Mouse (Mus musculus): ENCODE measurements around the gene Serhl. TPM values are rescaled to one million over a fixed set of nuclear protein-coding genes. Genes with fewer than 3 reads are reported as not detected.
"Not testable (repeated sequence)": the region's sequence is repeated elsewhere in the genome, so short reads cannot be mapped to it uniquely, and the experiment has no call there.

Gene Serhl
- polyA plus RNA-seq, 1 experiment from 2014 or later: 68.1 TPM

DNA sequence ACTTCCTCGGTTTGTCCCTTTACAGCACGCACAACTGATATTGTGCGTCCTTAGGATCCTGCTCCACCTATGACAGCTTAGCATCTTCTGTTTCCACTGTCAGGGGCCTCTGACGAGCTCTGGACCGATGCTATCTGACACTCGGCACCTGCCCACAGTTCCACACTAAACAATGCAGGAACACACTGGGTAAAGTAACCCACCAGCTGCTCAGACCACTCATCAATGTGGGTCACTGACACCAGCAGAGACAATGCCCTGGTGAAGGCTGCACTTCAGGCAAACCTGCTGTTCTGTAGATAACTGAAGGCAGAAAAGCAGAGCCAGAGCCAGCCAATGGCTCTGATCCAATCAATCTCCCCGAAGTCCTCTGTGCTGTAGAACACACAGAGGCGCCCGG is 37.3 kb downstream of the Serhl start:
- peaks cover 3% of the 10 kb centered on the region for H3K4me1 ChIP-seq
- H3K27me3 ChIP-seq: no peaks in the 10 kb centered on the region
- WGBS: 88% methylated on average over 9 of the region's 9 CpGs
- H3K27ac ChIP-seq (replicated peaks): no peak overlapping the region; the same call in 1 of the 2 replicates
- ATAC-seq (ENCODE audit: insufficient number of reproducible peaks, low FRiP score, low TSS enrichment, low read depth): no peak
- no peak overlapping the region for H3K9ac ChIP-seq
- H3K9me3 ChIP-seq (replicated peaks): no peaks in the 10 kb centered on the region
- no peak overlapping the region for H3K4me2 ChIP-seq (replicated peaks)
- H3K4me3 ChIP-seq (replicated peaks): no peak overlapping the region
- peaks cover 61% of the 10 kb centered on the region for H3K36me3 ChIP-seq

DNA sequence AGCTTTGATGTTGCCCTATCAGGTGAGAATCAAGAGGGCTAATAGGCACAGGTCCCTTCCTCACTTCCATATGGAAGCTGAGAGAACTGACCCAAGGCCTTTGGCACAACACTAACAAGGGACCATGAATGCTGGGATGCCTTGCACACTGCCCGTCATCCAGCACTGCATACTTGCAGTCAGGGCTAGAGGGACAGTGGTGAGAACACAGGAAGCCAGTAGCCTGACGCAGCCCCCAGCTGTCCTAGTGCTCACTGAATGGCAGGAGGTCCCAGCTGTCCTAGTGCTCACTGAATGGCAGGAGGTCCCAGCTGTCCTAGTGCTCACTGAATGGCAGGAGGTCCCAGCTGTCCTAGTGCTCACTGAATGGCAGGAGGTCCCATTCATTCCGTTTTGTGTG is 37.7 kb downstream of the Serhl start:
- not testable (repeated sequence) for H3K9ac ChIP-seq; H3K4me1 ChIP-seq; H3K4me2 ChIP-seq (replicated peaks); H3K27me3 ChIP-seq; H3K27ac ChIP-seq (replicated peaks); H3K4me3 ChIP-seq (replicated peaks); H3K9me3 ChIP-seq (replicated peaks)
- peaks cover 66% of the 10 kb centered on the region for H3K36me3 ChIP-seq
- ATAC-seq (ENCODE audit: insufficient number of reproducible peaks, low FRiP score, low TSS enrichment, low read depth): peak; percentile 44; the same call in 1 of the 2 replicates
- 86% methylated on average over 3 of the region's 3 CpGs for WGBS

- no peaks in the 10 kb centered on the region for H3K4me1 ChIP-seq
- no peak overlapping the region for H3K4me3 ChIP-seq (replicated peaks)
- no peak overlapping the region for H3K9ac ChIP-seq
- 92% methylated on average over 7 of the region's 7 CpGs for WGBS
- ATAC-seq (ENCODE audit: insufficient number of reproducible peaks, low FRiP score, low TSS enrichment, low read depth): no peak
- H3K36me3 ChIP-seq: peaks cover 92% of the 10 kb centered on the region
- no peaks in the 10 kb centered on the region for H3K9me3 ChIP-seq (replicated peaks)
- H3K27me3 ChIP-seq: no peaks in the 10 kb centered on the region
- H3K27ac ChIP-seq (replicated peaks): no peak overlapping the region
- no peak overlapping the region for H3K4me2 ChIP-seq (replicated peaks)
Observed at GRCm38 (mm10) chr15:83129530-83130231, 40.4 kb downstream of the Serhl start.

GRCm38 (mm10) chr15:83134671-83135070 is 45.4 kb downstream of the Serhl start:
- Histone ChIP-seq H3K4me3 (replicated peaks) (no peak overlapping the region), H3K4me1 (no peaks in the 10 kb centered on the region), H3K27me3 (no peaks in the 10 kb centered on the region), H3K4me2 (replicated peaks) (no peak overlapping the region), H3K36me3 (peaks cover 90% of the 10 kb centered on the region), H3K27ac (replicated peaks) (no peak overlapping the region), H3K9me3 (replicated peaks) (no peaks in the 10 kb centered on the region), H3K9ac (no peak overlapping the region)
- 83% methylated on average over 6 of the region's 6 CpGs for WGBS
- no peak for ATAC-seq (ENCODE audit: insufficient number of reproducible peaks, low FRiP score, low TSS enrichment, low read depth)

- Histone ChIP-seq H3K9ac (no peak overlapping the region), H3K4me3 (replicated peaks) (no peak overlapping the region), H3K4me1 (no peaks in the 10 kb centered on the region), H3K4me2 (replicated peaks) (no peak overlapping the region), H3K27me3 (no peaks in the 10 kb centered on the region), H3K36me3 (peaks cover 80% of the 10 kb centered on the region), H3K27ac (replicated peaks) (no peak overlapping the region), H3K9me3 (replicated peaks) (no peaks in the 10 kb centered on the region)
- no peak for ATAC-seq (ENCODE audit: insufficient number of reproducible peaks, low FRiP score, low TSS enrichment, low read depth)
- 91% methylated on average over 2 of the region's 2 CpGs for WGBS
Observed at GRCm38 (mm10) chr15:83135654-83136053, 46.3 kb downstream of the Serhl start.

DNA sequence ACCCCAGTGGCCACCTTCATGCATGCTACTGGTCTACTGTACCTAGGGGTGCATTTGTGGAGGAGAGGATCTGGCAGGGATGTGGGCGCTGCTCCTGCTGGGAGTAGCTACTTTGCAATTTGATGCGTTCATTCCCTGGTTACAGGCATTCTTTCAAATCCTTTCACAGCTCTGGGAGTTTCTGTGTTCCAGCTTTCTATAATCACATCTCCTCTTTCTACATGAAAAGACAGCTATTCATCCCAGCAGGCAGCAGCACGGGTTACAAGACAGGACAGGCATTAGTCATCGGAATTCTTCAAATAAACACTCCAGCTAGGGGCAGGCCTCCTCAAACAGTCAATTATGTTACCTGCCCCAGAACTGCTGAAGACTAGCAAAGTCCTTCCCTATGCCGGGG is 53.6 kb downstream of the Serhl start:
- Histone ChIP-seq H3K9me3 (replicated peaks) (no peaks in the 10 kb centered on the region), H3K4me2 (replicated peaks) (no peak overlapping the region), H3K27ac (replicated peaks) (peak overlapping the region; percentile 76), H3K4me3 (replicated peaks) (no peak overlapping the region), H3K36me3 (peaks cover 28% of the 10 kb centered on the region), H3K9ac (no peak overlapping the region), H3K4me1 (peaks cover 31% of the 10 kb centered on the region), H3K27me3 (no peaks in the 10 kb centered on the region)
- no peak for ATAC-seq (ENCODE audit: insufficient number of reproducible peaks, low FRiP score, low TSS enrichment, low read depth)
- WGBS: 45% methylated on average over 5 of the region's 5 CpGs

DNA sequence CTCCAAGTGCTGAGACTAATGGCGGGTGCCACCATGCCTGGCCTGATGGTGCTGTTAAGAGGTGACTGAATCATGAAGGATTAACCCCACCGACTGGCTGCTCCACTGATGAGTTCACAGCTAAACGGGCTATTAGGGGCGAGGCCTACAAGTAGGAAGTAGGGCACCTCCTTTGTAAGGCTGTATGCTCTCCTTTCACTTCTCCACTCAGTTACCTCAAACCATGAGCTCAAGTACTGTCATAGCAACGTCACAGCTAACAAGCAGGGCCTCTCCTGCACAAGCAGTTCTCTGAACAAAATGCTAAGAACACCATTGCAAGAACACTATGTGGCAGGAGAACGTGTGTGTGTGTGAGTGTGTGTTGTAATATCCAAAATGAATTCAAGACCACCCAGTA is 56.2 kb downstream of the Serhl start:
- no peaks in the 10 kb centered on the region for H3K27me3 ChIP-seq
- WGBS: 82% methylated on average over 6 of the region's 6 CpGs
- peaks cover 19% of the 10 kb centered on the region for H3K36me3 ChIP-seq
- H3K27ac ChIP-seq (replicated peaks): no peak overlapping the region
- ATAC-seq (ENCODE audit: insufficient number of reproducible peaks, low FRiP score, low TSS enrichment, low read depth): no peak
- peaks cover 40% of the 10 kb centered on the region for H3K4me1 ChIP-seq
- H3K9ac ChIP-seq: no peak overlapping the region
- no peak overlapping the region for H3K4me3 ChIP-seq (replicated peaks)
- no peaks in the 10 kb centered on the region for H3K9me3 ChIP-seq (replicated peaks)
- no peak overlapping the region for H3K4me2 ChIP-seq (replicated peaks)

DNA sequence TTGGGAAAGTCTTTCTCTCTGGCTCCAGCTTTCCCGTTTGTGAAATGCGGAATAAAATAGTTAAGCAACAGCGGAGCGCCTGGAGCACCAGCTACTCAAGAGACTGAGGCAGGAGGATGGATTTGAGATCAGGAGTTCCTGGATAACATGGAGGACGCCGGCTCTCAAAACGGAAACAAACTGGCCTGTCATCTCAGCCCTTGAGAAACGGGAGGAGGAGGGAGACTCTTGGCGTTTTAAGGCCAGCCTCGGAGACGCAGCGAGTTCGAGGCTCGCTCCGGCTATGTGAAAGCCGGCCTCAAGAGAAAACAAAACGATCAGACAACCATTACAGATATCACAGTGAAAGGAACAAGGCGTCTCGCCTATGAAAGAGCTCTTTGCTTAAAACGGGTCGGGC is 59.1 kb downstream of the Serhl start:
- Histone ChIP-seq H3K4me2 (replicated peaks) (peak overlapping the region; percentile 79), H3K27ac (replicated peaks) (peak overlapping the region; percentile 99), H3K9me3 (replicated peaks) (no peaks in the 10 kb centered on the region), H3K27me3 (no peaks in the 10 kb centered on the region), H3K4me3 (replicated peaks) (peak overlapping the region; percentile 68), H3K36me3 (peaks cover 23% of the 10 kb centered on the region), H3K4me1 (peaks cover 23% of the 10 kb centered on the region), H3K9ac (peak overlapping the region; percentile 81)
- ATAC-seq (ENCODE audit: insufficient number of reproducible peaks, low FRiP score, low TSS enrichment, low read depth): no peak
- 2% methylated on average over 21 of the region's 21 CpGs for WGBS

DNA sequence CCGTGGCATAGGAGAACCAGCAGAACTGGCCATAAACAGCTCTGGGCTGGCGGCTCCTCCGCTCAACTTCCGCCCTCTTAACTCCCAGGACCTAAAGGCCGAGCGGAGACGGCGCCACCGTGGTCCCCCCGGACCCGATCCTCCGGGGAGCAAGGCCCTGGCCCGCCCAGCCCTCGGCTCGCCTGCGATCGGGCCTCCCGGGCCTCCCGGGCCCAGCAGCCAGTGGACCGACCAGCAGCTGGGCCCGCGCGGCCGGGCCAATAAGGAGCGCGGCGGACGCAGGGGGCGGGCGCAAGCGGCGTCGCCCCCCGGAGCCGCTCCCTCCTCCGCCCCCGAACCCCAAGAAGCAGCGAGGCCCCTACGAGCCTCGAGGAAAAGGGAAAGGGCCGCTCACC is 59.5 kb downstream of the Serhl start:
- H3K4me3 ChIP-seq (replicated peaks): peak overlapping the region; percentile 68
- peaks cover 27% of the 10 kb centered on the region for H3K36me3 ChIP-seq
- peak overlapping the region; percentile 81 for H3K9ac ChIP-seq
- peak; percentile 87 for ATAC-seq (ENCODE audit: insufficient number of reproducible peaks, low FRiP score, low TSS enrichment, low read depth)
- H3K4me2 ChIP-seq (replicated peaks): peak overlapping the region; percentile 79
- peak overlapping the region; percentile 99 for H3K27ac ChIP-seq (replicated peaks)
- no peaks in the 10 kb centered on the region for H3K9me3 ChIP-seq (replicated peaks)
- under 1% methylated on average over 40 of the region's 41 CpGs for WGBS
- H3K4me1 ChIP-seq: peaks cover 21% of the 10 kb centered on the region
- no peaks in the 10 kb centered on the region for H3K27me3 ChIP-seq

DNA sequence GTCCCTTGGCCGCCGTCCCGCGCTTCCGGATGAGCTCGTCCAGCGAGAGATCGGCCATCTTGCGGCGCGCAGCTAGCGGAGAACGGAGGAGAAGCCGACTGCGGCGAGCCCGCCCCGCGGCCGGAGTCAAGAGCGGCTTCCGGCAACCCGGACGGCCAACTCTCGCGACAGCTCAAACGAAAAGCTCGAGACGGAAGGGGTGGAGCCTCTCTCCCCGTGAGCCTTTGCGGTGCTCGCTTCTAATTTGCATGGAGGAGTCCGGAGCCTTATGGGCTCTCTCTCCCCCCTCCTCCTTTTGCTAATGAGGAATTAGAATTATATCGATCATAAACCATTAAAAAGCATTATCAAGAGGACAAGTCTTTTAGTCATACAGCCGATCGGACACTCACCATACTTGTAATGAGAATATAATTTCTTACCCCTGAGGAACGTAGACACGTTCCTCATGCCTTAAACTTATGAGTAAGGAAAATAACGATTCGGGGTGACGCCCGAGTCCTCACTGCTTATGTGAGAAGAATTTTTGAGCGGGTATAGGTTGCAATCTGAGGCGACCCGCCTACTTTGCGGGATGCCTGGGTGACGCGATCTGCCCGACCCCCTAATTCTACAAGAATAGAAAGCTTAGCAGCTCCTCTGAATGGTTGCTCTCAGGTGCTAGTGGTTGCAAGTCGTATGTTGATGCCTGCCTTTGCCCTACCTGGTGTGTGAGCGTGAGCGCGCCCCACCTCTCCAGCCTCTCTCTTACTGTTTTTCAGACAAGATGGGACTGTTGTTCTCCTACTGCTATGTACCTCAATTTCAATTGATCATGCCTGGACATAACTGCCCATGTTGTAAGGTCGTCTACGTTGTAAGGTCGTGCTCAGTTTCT is 60.1 kb downstream of the Serhl start, which contains the start of gene Poldip3:
Gene Poldip3, minus strand, starts transcription at position 189 of the 877 bp plus-strand sequence.
- peak; percentile 93 for ATAC-seq (ENCODE audit: insufficient number of reproducible peaks, low FRiP score, low TSS enrichment, low read depth)
- WGBS: under 1% methylated on average over 56 of the region's 56 CpGs
- peak within 1 kb of the TSS; percentile 68 for H3K4me3 ChIP-seq (replicated peaks)

DNA sequence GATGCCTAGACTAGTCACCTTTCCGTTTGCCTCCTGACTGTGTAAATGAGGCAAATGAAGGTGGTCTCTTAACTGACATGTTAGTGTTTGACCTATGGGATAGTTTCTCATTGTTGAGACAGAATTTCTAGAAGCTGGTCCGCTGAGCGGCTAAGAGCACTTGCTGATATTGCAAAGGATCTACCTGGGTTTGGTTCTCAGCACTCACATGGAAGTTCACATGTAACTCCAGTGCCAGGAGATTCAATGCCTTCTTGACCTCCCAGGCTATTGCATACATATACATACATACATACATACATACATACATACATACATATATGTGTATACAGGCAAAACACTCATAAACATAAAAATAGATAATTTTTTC is 60.8 kb downstream of the Serhl start:
- ATAC-seq (ENCODE audit: insufficient number of reproducible peaks, low FRiP score, low TSS enrichment, low read depth): no peak
- H3K27ac ChIP-seq (replicated peaks): peak overlapping the region; percentile 99
- H3K4me2 ChIP-seq (replicated peaks): peak overlapping the region; percentile 37
- H3K4me1 ChIP-seq: peaks cover 16% of the 10 kb centered on the region
- H3K4me3 ChIP-seq (replicated peaks): peak overlapping the region; percentile 68
- peaks cover 32% of the 10 kb centered on the region for H3K36me3 ChIP-seq
- H3K27me3 ChIP-seq: no peaks in the 10 kb centered on the region
- no peaks in the 10 kb centered on the region for H3K9me3 ChIP-seq (replicated peaks)
- peak overlapping the region; percentile 19; the same call in 1 of the 2 replicates for H3K9ac ChIP-seq
- 11% methylated on average over 3 of the region's 3 CpGs for WGBS

More for the DNA sequence above, 60.1 kb downstream of the Serhl start, which contains the start of gene Poldip3:
- Histone ChIP-seq H3K27me3 (no peaks in the 10 kb centered on the region), H3K4me2 (replicated peaks) (peak within 1 kb of the TSS; percentile 79), H3K4me1 (peaks cover 16% of the 10 kb centered on the region), H3K9me3 (replicated peaks) (no peaks in the 10 kb centered on the region), H3K9ac (peak within 1 kb of the TSS; percentile 81), H3K27ac (replicated peaks) (peak within 1 kb of the TSS; percentile 99), H3K36me3 (peaks cover 31% of the 10 kb centered on the region)

Data from embryonic facial prominence, embryonic 15.5 days (tissue).